Mouse (Mus musculus): Measurements from ENCODE around the gene Vmn1r112. TPM values are rescaled to one million over a fixed set of nuclear protein-coding genes. Genes with fewer than 3 reads are reported as not detected.
"Not testable (repeated sequence)": the region's sequence is repeated elsewhere in the genome, so short reads cannot be mapped to it uniquely, and the experiment has no call there.

Gene Vmn1r112
- polyA plus RNA-seq (2015; fragmentation: Nextera tagmentation; extraction: Ambion mirVana) = not detected in 2 replicates

DNA sequence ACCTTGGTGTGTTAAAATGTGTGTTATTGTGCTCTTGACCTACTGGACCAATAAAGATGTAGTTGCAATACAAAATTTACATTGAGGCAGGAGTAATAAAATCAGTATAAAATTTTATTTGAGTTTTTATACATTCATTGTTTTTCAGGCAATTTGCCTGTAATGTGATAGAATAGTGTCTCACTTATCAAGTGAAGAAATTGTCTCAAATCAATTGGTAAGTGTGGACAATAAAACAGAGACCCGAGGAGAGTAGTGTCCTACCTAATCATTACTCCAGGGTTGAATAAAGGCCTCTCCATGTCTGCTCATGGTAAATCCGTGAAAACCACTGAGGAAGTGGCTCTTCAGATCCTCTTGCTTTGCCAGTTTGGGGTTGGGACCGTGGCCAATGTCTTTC, at the start of gene Vmn1r112:
Gene Vmn1r112 (plus strand): TSS at position 301 of the 400 bp plus-strand sequence.
- not testable (repeated sequence) for H3K9ac ChIP-seq (replicated peaks; ENCODE audit: low read length); H3K4me1 ChIP-seq (ENCODE audit: insufficient read depth, low read length); H3K4me3 ChIP-seq (ENCODE audit: low read length); ATAC-seq (ENCODE audit: low FRiP score, low TSS enrichment); H3K4me2 ChIP-seq (replicated peaks; ENCODE audit: low read depth, low read length); H3K36me3 ChIP-seq (ENCODE audit: insufficient read depth, low read length); H3K27ac ChIP-seq (ENCODE audit: low read length); H3K9me3 ChIP-seq (ENCODE audit: low read length); H3K27me3 ChIP-seq (ENCODE audit: insufficient read depth, low read length)
- WGBS = no CpG with 5 or more reads among the region's 3 CpGs

DNA sequence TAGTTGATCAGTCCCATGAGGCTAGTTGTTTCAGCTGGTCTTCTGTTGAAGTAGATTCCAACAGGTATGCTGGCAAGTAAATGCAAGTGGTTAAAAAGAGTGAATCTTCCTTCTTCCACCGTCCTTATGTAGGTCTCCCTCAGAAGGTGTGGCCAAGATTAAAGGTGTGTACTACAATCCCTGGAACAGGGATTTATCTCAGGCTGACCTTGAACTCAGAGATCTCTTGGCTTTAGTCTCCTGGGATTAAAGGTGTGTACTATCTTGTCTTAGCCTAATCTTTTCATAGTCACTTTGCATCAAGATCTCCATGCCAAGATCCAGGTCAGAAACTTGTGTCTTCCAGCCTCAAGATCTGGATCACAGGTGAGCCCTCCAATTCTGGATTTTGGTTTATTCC, 40.5 kb upstream of the Vmn1r112 start, which contains the start of gene Gm10668:
Gene Gm10668 (minus strand): TSS at position 101 of the 400 bp plus-strand sequence.
- not testable (repeated sequence) for H3K9me3 ChIP-seq (ENCODE audit: low read length); H3K9ac ChIP-seq (replicated peaks; ENCODE audit: low read length); H3K27me3 ChIP-seq (ENCODE audit: insufficient read depth, low read length); H3K27ac ChIP-seq (ENCODE audit: low read length); H3K4me2 ChIP-seq (replicated peaks; ENCODE audit: low read depth, low read length); H3K4me1 ChIP-seq (ENCODE audit: insufficient read depth, low read length); ATAC-seq (ENCODE audit: low FRiP score, low TSS enrichment); H3K36me3 ChIP-seq (ENCODE audit: insufficient read depth, low read length); H3K4me3 ChIP-seq (ENCODE audit: low read length)
- no CpG with 5 or more reads among the region's 1 CpGs for WGBS

DNA sequence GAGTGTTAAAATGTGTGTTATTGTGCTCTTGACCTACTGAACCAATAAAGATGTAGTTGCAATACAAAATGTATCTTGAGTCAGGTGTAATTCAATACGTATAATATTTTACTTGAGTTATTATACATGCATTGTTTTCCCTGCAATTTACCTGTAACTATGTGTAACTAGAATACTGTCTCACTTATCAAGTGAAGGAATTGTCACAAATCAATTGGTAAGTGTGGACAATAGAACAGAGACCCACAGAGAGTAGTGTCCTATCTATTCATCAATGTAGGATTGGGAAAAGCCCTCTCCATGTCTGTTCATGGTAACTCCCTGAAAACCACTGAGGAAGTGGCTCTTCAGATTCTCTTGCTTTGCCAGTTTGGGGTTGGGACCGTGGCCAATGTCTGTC, 16.0 kb downstream of the Vmn1r112 start, which contains the start of gene Vmn1r113:
Gene Vmn1r113 (plus strand): TSS at position 301 of the 400 bp plus-strand sequence.
- not testable (repeated sequence) for H3K4me3 ChIP-seq (ENCODE audit: low read length); H3K9ac ChIP-seq (replicated peaks; ENCODE audit: low read length); H3K27me3 ChIP-seq (ENCODE audit: insufficient read depth, low read length); H3K9me3 ChIP-seq (ENCODE audit: low read length); ATAC-seq (ENCODE audit: low FRiP score, low TSS enrichment); H3K27ac ChIP-seq (ENCODE audit: low read length); H3K4me1 ChIP-seq (ENCODE audit: insufficient read depth, low read length); H3K36me3 ChIP-seq (ENCODE audit: insufficient read depth, low read length); H3K4me2 ChIP-seq (replicated peaks; ENCODE audit: low read depth, low read length)
- 61% methylated on average over 2 of the region's 2 CpGs for WGBS

GRCm38 (mm10) chr7:20812086-20812485, 41.1 kb downstream of the Vmn1r112 start, which contains the start of gene Vmn1r114:
Vmn1r114 (minus strand) TSS chr7:20812186.
- H3K36me3 ChIP-seq (ENCODE audit: insufficient read depth, low read length); H3K9me3 ChIP-seq (ENCODE audit: low read length); H3K4me3 ChIP-seq (ENCODE audit: low read length); H3K27ac ChIP-seq (ENCODE audit: low read length); ATAC-seq (ENCODE audit: low FRiP score, low TSS enrichment); H3K9ac ChIP-seq (replicated peaks; ENCODE audit: low read length); H3K27me3 ChIP-seq (ENCODE audit: insufficient read depth, low read length); H3K4me1 ChIP-seq (ENCODE audit: insufficient read depth, low read length); H3K4me2 ChIP-seq (replicated peaks; ENCODE audit: low read depth, low read length): not testable (repeated sequence)
- no CpG with 5 or more reads among the region's 5 CpGs for WGBS

Other genes with a start within 250 kb of the Vmn1r112 start
- gene Vmn1r104, start 237.3 kb upstream of the Vmn1r112 start, polyA plus RNA-seq (2015; fragmentation: Nextera tagmentation; extraction: Ambion mirVana) = not detected in 2 replicates
- gene Gm5726, start 225.4 kb upstream of the Vmn1r112 start, polyA plus RNA-seq (2015; fragmentation: Nextera tagmentation; extraction: Ambion mirVana) = not detected in 2 replicates
- gene Gm4141, start 194.9 kb upstream of the Vmn1r112 start, polyA plus RNA-seq (2015; fragmentation: Nextera tagmentation; extraction: Ambion mirVana) = not detected in 2 replicates
- not detected in 2 replicates for gene Gm4513, start 172.2 kb upstream of the Vmn1r112 start, polyA plus RNA-seq (2015; fragmentation: Nextera tagmentation; extraction: Ambion mirVana)
- not detected in 2 replicates for gene Vmn1r107, start 102.3 kb upstream of the Vmn1r112 start, polyA plus RNA-seq (2015; fragmentation: Nextera tagmentation; extraction: Ambion mirVana)
- not detected in 2 replicates for gene Vmn1r111, start 68.0 kb upstream of the Vmn1r112 start, polyA plus RNA-seq (2015; fragmentation: Nextera tagmentation; extraction: Ambion mirVana)
- gene Gm10668, start 40.6 kb upstream of the Vmn1r112 start, polyA plus RNA-seq (2015; fragmentation: Nextera tagmentation; extraction: Ambion mirVana) = not detected in 2 replicates
- gene Vmn1r113, start 16.1 kb downstream of the Vmn1r112 start, polyA plus RNA-seq (2015; fragmentation: Nextera tagmentation; extraction: Ambion mirVana) = not detected in 2 replicates
- gene Vmn1r114, start 41.0 kb downstream of the Vmn1r112 start, polyA plus RNA-seq (2015; fragmentation: Nextera tagmentation; extraction: Ambion mirVana) = not detected in 2 replicates
- not detected in 2 replicates for gene Vmn1r115, start 73.8 kb downstream of the Vmn1r112 start, polyA plus RNA-seq (2015; fragmentation: Nextera tagmentation; extraction: Ambion mirVana)
- gene Vmn1r116, start 101.1 kb downstream of the Vmn1r112 start, polyA plus RNA-seq (2015; fragmentation: Nextera tagmentation; extraction: Ambion mirVana) = not detected in 2 replicates
- gene Vmn1r117, start 112.9 kb downstream of the Vmn1r112 start, polyA plus RNA-seq (2015; fragmentation: Nextera tagmentation; extraction: Ambion mirVana) = not detected in 2 replicates
- not detected in 2 replicates for gene Vmn1r118, start 141.2 kb downstream of the Vmn1r112 start, polyA plus RNA-seq (2015; fragmentation: Nextera tagmentation; extraction: Ambion mirVana)
- gene Vmn1r119, start 241.3 kb downstream of the Vmn1r112 start, polyA plus RNA-seq (2015; fragmentation: Nextera tagmentation; extraction: Ambion mirVana) = not detected in 2 replicates